Mouse (Mus musculus) bone marrow macrophage, adult 2 months (primary cell): ENCODE measurements around the gene Msrb2. TPM values are rescaled to one million over a fixed set of nuclear protein-coding genes. Genes with fewer than 3 reads are reported as not detected.

Source experiments
- H3K27ac ChIP-seq: 2 replicates; pipeline ENCODE4 v1.5.1; 2012; ENCODE audit warnings: low read depth, low read length; ENCODE audit not compliant: insufficient read depth
- H3K4me1 ChIP-seq: 2 replicates; pipeline ENCODE4 v1.6.1; 2012; ENCODE audit warnings: low read length; ENCODE audit not compliant: control insufficient read depth, insufficient read depth
- H3K4me3 ChIP-seq: 2 replicates; pipeline ENCODE4 v1.5.1; 2012; ENCODE audit warnings: mild to moderate bottlenecking, low read length, moderate library complexity; ENCODE audit not compliant: insufficient read depth
- CTCF ChIP-seq: IDR thresholded peaks from 2 replicates; pipeline ENCODE4 v1.5.1; 2012; ENCODE audit warnings: low read depth, mild to moderate bottlenecking, low read length, moderate library complexity
- POLR2A ChIP-seq: IDR thresholded peaks from 2 replicates; pipeline ENCODE4 v1.6.1; 2012; ENCODE audit warnings: mild to moderate bottlenecking, low read depth, low read length, borderline replicate concordance
- polyA plus RNA-seq: library from polyadenylated mRNA; stranded (reverse); fragments of >200 nt; gene quantifications from 2 replicates; pipeline ENCODE4 v1.2.4, GENCODE M21; 2012; ENCODE audit not compliant: missing spikeins, insufficient read depth, insufficient read length

Gene Msrb2
- polyA plus RNA-seq, 1 experiment: 17.2 TPM

GRCm38 (mm10) chr2:19444346-19444745 is 73.1 kb downstream of the Msrb2 start:
- Histone ChIP-seq H3K4me1 (no peaks in the 10 kb centered on the region), H3K4me3 (no peak overlapping the region), H3K27ac (no peak overlapping the region)
- TF ChIP-seq POLR2A: no peak
- no peak for TF ChIP-seq CTCF

Other genes with a start within 250 kb of the Msrb2 start
- 0.28 and 0.52 TPM in 2 replicates for gene Armc3, start 172.1 kb upstream of the Msrb2 start, polyA plus RNA-seq
- not detected in 2 replicates for gene Ptf1a, start 74.2 kb downstream of the Msrb2 start, polyA plus RNA-seq
- gene 4921504E06Rik, start 182.5 kb downstream of the Msrb2 start, polyA plus RNA-seq: not detected in 2 replicates